Mouse (Mus musculus) erythroblast, embryonic 14.5 days (primary cell): ENCODE measurements around the gene Pak2. TPM values are rescaled to one million over a fixed set of nuclear protein-coding genes. Genes with fewer than 3 reads are reported as not detected.

ENCODE experiments used
- H3K27me3 ChIP-seq: 2 replicates; pipeline ENCODE4 v1.6.1; 2012; ENCODE audit warnings: inconsistent platforms; ENCODE audit not compliant: control insufficient read depth
- H3K36me3 ChIP-seq: 2 replicates; pipeline ENCODE4 v1.6.1; 2012; ENCODE audit warnings: mild to moderate bottlenecking, inconsistent platforms; ENCODE audit not compliant: control insufficient read depth
- H3K4me1 ChIP-seq: 2 replicates; pipeline ENCODE4 v1.6.1; 2012; ENCODE audit warnings: inconsistent platforms; ENCODE audit not compliant: control insufficient read depth
- H3K4me3 ChIP-seq: replicated peaks from 2 replicates; pipeline ENCODE3; 2012; ENCODE audit warnings: moderate library complexity, mild to moderate bottlenecking, inconsistent platforms
- H3K9me3 ChIP-seq: 2 replicates; pipeline ENCODE4 v1.6.1; 2012; ENCODE audit warnings: low read length, inconsistent platforms, mixed read lengths; ENCODE audit not compliant: control insufficient read depth
- GATA1 ChIP-seq: IDR thresholded peaks from 2 replicates; pipeline ENCODE4 v1.6.1; 2012; ENCODE audit warnings: low read length, inconsistent platforms, mixed read lengths
- TAL1 ChIP-seq: IDR thresholded peaks from 3 replicates; pipeline ENCODE4 v1.6.1; 2012; ENCODE audit warnings: low read length, inconsistent platforms, mixed read lengths
- polyA plus RNA-seq: library from polyadenylated mRNA; stranded (reverse); fragments of >175 nt; gene quantifications from 2 replicates; pipeline ENCODE4 v1.2.3, GENCODE M21; 2012

The Pak2 gene
- polyA plus RNA-seq, 1 experiment, result 0.52 TPM

DNA sequence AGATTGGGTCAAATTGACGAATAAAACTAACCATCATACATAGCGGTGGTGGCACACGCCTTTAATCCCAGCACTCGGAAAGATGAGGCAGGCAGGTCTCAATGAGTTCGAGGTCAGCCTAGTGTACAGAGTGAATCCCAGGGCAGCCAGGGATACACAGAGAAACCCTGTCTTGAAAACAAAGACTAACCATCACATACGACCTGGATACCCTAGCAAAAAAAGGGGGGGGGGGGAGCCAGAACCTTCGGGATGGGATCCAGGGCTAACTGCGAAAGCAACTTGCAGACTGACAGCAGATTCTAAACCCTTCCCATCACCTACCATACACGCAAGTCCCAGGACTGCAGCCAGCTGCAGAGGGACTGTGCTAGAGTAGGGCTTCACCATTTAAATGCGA lies 35.3 kb upstream of the Pak2 start:
- Histone ChIP-seq H3K4me1 (peaks cover 38% of the 10 kb centered on the region), H3K36me3 (no peaks in the 10 kb centered on the region), H3K4me3 (peak overlapping the region; percentile 14), H3K9me3 (no peaks in the 10 kb centered on the region), H3K27me3 (no peaks in the 10 kb centered on the region)
- no peak for TF ChIP-seq GATA1
- no peak for TF ChIP-seq TAL1

DNA sequence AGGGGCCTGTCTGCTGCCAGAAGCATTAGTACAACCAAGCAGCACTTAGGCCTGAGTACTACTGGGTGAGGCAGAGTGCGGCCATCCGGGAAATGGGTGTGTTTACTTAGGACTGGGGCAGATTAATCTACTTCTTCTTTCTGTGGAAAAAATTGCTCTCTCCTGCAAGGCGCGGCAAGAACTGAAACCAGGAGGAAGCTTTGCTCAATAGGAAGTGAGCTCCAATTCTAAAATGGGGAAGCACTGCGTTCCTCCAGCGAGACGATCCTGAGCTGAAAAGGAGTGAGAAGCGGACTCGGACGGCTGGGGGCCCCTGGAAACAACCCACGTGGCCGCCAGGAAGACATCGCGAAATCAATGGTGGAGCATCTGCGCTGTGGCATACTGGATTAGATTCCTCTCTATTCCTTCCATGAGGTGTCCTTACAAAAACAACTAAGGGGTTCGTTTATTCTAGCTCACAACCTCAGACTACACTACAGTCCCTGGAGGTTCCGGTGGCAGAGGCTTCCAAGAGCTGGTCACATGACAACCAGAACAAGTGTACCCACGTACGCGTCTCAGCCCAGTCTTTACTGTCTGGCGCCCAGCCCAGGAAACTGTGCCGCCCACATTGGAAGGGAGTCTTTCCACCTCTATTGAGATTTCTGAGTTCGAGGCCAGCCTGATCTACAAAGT lies 34.5 kb upstream of the Pak2 start:
- Histone ChIP-seq H3K4me1 (peaks cover 38% of the 10 kb centered on the region), H3K4me3 (peak overlapping the region; percentile 46), H3K36me3 (no peaks in the 10 kb centered on the region), H3K9me3 (no peaks in the 10 kb centered on the region), H3K27me3 (no peaks in the 10 kb centered on the region)
- no peak for TF ChIP-seq GATA1
- no peak for TF ChIP-seq TAL1

DNA sequence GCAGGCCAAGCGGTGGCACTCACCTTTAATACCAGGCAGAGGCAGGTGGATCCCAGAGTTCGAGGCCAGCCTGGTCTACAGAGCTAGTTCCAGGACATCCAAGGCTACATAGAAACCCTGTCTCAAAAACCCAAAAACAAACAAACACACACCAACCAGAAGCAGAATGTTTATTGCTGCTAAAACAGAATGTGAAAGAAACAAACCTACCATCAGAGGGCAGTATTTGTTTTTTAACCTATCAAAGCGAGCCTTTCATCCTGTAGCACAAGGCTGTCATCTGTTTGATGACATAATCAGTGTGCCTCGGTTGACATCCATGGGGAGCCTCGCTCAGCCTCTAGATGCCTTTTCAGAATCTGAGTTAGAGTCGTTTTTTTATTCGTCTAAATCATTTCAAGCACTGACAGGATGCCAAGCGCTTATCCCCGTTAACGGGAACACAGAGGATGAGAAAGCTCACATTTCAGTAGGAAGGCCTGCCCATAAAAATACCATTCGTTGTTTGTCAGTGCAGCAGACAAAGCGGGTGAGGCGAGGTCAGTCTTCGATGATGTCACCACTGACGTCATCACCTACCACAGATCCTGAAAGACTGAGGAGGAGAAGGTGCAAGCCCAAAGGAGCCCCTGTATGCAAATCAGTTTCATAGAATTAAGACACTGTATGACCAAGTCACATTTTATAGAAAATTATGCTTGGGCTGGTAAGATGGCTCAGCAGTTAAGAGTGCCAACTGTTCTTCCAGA lies 32.0 kb upstream of the Pak2 start:
- peaks cover 34% of the 10 kb centered on the region for H3K4me1 ChIP-seq
- TF ChIP-seq GATA1, result no peak
- TF ChIP-seq TAL1, result no peak
- H3K9me3 ChIP-seq, result no peaks in the 10 kb centered on the region
- H3K27me3 ChIP-seq, result no peaks in the 10 kb centered on the region
- H3K4me3 ChIP-seq, result no peak overlapping the region
- no peaks in the 10 kb centered on the region for H3K36me3 ChIP-seq

DNA sequence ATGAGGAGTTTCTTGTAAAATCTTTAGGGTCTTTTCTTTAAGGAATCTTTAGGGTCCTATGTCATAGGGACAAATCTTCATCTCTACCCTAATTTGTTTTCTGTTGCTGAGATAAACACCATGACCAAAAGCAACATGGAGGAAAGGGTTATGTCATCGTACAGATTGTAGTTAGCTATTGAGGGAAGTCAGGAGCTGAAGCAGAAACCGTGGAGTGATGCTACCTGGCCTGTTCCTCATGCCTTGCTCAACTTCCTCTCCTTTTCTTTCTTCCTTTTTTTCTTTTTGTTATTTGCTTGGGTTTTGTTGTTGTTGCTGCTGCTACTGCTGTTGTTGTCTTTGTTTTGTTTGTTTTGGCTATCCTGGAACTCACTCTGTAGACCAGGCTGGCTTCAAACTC lies 29.4 kb upstream of the Pak2 start:
- peaks cover 2% of the 10 kb centered on the region; the same call in 1 of the 2 replicates for H3K9me3 ChIP-seq
- TF ChIP-seq GATA1, result no peak
- TF ChIP-seq TAL1, result no peak
- H3K27me3 ChIP-seq, result no peaks in the 10 kb centered on the region
- H3K4me1 ChIP-seq, result peaks cover 10% of the 10 kb centered on the region
- H3K4me3 ChIP-seq, result no peak overlapping the region
- H3K36me3 ChIP-seq, result no peaks in the 10 kb centered on the region; the same call in 1 of the 2 replicates

DNA sequence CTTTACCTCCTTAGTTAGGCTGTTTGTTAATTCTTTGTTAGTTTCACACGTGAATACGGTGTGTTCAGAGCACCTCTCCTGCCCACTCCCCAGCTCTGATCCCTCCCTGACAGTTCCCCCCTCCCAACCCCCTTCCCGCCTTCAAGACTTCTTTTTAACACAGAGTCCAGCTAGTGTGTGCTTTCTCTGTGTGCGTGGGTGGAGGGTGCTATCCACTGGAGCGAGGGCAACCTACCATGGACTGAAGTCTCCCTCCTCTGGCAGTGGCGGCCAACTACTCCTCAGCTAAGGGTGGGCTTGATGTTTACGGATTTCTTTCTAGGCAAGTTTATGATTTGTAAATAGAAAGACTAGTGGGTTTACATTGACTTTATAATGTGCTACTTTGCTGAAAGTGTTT lies 29.0 kb upstream of the Pak2 start:
- no peak for TF ChIP-seq GATA1
- Histone ChIP-seq H3K36me3 (no peaks in the 10 kb centered on the region; the same call in 1 of the 2 replicates), H3K4me1 (peaks cover 6% of the 10 kb centered on the region), H3K9me3 (peaks cover 2% of the 10 kb centered on the region; the same call in 1 of the 2 replicates), H3K4me3 (no peak overlapping the region), H3K27me3 (no peaks in the 10 kb centered on the region)

DNA sequence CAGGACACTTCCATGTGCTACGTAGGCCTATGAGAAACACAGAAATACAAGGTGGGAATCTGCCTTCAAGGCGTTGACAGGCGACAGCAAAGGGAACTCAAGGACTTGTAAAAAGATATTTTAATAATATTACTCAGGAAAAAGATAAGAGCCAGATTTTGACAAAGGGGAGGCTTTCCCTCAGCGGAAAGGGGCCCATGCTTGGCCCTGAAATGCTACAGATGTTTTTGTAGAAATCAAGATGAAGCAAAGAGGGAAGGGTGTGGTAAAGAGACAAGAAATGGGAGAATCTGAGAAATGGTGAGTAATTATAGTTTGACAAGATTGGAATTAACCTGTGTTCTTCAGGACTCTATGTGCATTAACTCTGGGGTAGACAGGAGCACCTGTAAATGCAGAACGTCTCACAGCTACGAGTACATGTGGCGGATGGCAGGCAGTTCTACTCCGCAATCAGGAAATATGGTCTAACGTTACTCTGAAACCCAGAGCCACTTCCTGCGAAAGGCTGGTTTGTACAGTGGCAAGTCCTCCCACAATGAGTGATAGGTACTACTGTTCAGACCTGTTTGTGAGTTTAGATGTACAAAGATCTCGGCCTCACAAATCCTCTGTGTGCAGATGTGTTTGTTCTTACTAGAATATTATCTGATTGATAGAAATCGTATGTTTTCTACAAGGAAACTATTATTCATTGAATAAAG lies 28.4 kb upstream of the Pak2 start:
- peaks cover under 1% of the 10 kb centered on the region; the same call in 1 of the 2 replicates for H3K4me1 ChIP-seq
- no peaks in the 10 kb centered on the region for H3K27me3 ChIP-seq
- no peak overlapping the region for H3K4me3 ChIP-seq
- no peaks in the 10 kb centered on the region; the same call in 1 of the 2 replicates for H3K36me3 ChIP-seq
- TF ChIP-seq TAL1 (no peak), GATA1 (no peak)
- peaks cover 2% of the 10 kb centered on the region; the same call in 1 of the 2 replicates for H3K9me3 ChIP-seq

DNA sequence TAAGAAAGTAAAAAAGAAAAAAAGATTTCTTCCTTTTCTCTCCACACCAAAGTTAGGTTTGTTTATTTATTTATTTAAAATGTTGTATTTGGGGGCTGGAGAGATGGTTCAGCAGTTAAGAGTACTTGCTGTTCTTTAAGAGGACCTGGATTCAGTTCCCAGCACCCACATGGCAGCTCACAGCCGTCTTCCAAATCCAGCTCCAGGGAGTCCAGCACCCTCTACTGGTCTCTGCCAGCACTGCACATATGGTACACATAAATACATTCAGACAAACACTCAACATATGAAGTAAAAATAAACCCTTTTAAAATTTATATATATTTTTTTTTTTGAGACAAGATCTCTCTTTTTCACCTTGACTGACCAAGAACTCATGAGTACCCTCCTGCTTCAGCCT lies 26.6 kb upstream of the Pak2 start:
- TF ChIP-seq TAL1, result no peak
- no peak for TF ChIP-seq GATA1
- Histone ChIP-seq H3K36me3 (no peaks in the 10 kb centered on the region; the same call in 1 of the 2 replicates), H3K4me3 (no peak overlapping the region), H3K4me1 (no peaks in the 10 kb centered on the region), H3K9me3 (peaks cover 2% of the 10 kb centered on the region; the same call in 1 of the 2 replicates), H3K27me3 (no peaks in the 10 kb centered on the region)

DNA sequence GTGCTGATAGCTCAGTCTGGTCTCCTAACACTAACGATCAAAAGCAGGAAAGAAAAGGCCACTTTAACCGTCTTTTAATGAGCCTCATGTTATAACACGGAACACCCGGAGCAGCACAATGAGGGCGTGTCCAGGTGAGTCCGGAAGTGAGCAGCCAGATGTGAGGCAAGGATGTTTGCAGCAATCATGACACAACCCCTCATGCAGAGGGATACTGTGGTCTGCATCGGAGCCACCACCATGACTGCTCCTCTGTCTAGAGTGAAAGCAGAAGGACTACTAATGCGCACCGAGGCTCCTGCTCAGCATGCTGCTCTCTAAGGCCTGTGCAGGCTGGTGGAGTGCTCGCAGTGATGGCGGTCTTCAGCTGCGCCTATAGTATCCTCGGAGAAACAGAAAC lies 23.2 kb upstream of the Pak2 start:
- Histone ChIP-seq H3K4me1 (peaks cover 19% of the 10 kb centered on the region), H3K9me3 (peaks cover 2% of the 10 kb centered on the region; the same call in 1 of the 2 replicates), H3K36me3 (no peaks in the 10 kb centered on the region; the same call in 1 of the 2 replicates), H3K4me3 (no peak overlapping the region), H3K27me3 (no peaks in the 10 kb centered on the region)
- no peak for TF ChIP-seq TAL1
- no peak for TF ChIP-seq GATA1
